Comparison of ENCODE assay signal across 31 mouse cellular contexts in the genomic region with DNA sequence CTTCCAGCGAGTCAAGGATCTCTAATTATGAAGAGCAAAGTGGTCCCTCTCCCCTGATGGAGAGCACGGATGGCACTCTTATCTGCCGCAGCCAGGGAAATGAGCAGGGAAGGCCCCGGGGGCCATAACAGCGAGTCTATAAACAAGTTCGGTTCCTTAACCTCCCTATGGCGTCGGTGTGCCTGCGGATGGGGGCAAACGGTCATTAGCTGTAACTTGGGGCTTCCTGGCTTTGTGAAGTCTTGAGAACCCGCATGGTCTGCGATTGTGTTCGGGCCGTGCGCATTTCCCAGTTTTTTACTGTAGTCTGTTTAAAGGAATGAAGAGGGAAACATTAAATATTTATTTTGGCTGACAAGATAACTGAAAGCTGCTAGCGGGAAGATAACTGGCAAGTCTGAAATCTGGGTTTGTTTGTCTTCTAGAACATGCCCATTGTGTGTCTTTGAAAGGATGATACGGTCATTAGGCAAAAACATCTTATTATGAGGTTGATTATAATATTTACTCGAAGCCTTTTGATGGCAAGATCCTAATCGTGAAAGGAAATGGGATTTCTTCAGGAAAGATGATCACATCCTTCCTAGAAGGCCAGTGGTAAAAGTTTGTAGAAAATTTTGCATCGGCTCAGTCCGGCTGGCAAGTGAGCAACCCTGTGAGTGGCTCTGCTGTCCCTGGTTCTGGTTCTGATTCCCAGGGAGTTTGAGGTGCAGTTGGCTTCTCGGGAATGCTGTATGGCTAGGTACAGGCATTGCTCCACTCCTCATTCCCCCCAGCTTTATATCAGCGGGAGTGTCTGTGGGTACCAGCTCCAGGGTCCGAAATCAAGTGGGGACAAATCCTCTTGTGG.
DNase-seq lines count a peak whose midpoint lies in the region; ATAC-seq and TF ChIP-seq lines count a peak whose summit lies in the region.
"Had no signal": no experiment of that assay in that cellular context is flagged by ENCODE, and none has a peak within 500 bp of the region (broad histone marks: within the 10 kb centered on the region; RNA-seq: fewer than 3 reads in every experiment).

No protein-coding gene starts in this region.

- no peaks in the 10 kb centered on the region for H3K79me2 ChIP-seq in heart, adult 2 months (replicated peaks; ENCODE audit: control insufficient read depth, insufficient read depth, low read length)

- H3K9ac ChIP-seq in heart, embryonic 11.5 days (ENCODE audit: low read depth, low read length): no peak overlapping the region
- H3K9ac ChIP-seq in heart, adult 2 months (ENCODE audit: low read depth, low read length): no peak overlapping the region
- H3K9ac ChIP-seq in lung, embryonic 16.5 days (ENCODE audit: low read length): no peak overlapping the region
- H3K9ac ChIP-seq in intestine, postnatal 0 days (ENCODE audit: low read depth, low read length): no peak overlapping the region
- no peak overlapping the region for H3K9ac ChIP-seq in hindbrain, embryonic 11.5 days (ENCODE audit: low read depth, low read length)
- H3K9ac ChIP-seq: embryonic facial prominence, embryonic 12.5 days; heart, embryonic 15.5 days; hindbrain, embryonic 15.5 days; limb, embryonic 15.5 days; midbrain, embryonic 12.5 days; neural tube, embryonic 12.5 days had no signal

- ATAC-seq in heart, embryonic 11.5 days (replicated peaks; ENCODE audit: insufficient number of reproducible peaks, low FRiP score, low TSS enrichment): no peak
- peak; percentile 50 for ATAC-seq in lung, embryonic 16.5 days (ENCODE audit: low read depth)
- ATAC-seq in intestine, postnatal 0 days: no peak
- ATAC-seq in hindbrain, embryonic 11.5 days (ENCODE audit: low FRiP score): no peak
- ATAC-seq: activated CD4-positive, CD25-positive, alpha-beta regulatory T cell, adult 4 months; forebrain, embryonic 14.5 days; inflammation-experienced regulatory T-cells, adult 6 months had no signal

- H3K9me3 ChIP-seq in heart, embryonic 11.5 days (replicated peaks; ENCODE audit: control insufficient read depth, low read length): no peaks in the 10 kb centered on the region
- no peaks in the 10 kb centered on the region for H3K9me3 ChIP-seq in lung, embryonic 16.5 days (ENCODE audit: control insufficient read depth, low read length)
- no peaks in the 10 kb centered on the region for H3K9me3 ChIP-seq in intestine, postnatal 0 days (ENCODE audit: control insufficient read depth)
- no peaks in the 10 kb centered on the region for H3K9me3 ChIP-seq in hindbrain, embryonic 11.5 days (ENCODE audit: control insufficient read depth, low read length)
- H3K9me3 ChIP-seq: embryonic facial prominence, embryonic 12.5 days; heart, embryonic 15.5 days; hindbrain, embryonic 15.5 days; limb, embryonic 10.5 days; limb, embryonic 15.5 days; megakaryocyte, embryonic 14.5 days; midbrain, embryonic 12.5 days; neural tube, embryonic 12.5 days had no signal

- no peak for DNase-seq in heart, adult 2 months
- DNase-seq in layer of hippocampus, adult 2 months (ENCODE audit: low spot score in 2 of 2): no peak
- DNase-seq in layer of hippocampus, adult 11-12 months (ENCODE audit: low spot score): no peak
- DNase-seq in lung, postnatal 36 days: peak; percentile 88
- no peak for DNase-seq in hindbrain, embryonic 11.5 days (ENCODE audit: low spot score)
- DNase-seq: adrenal gland, adult 8-10 months; cerebellum, adult 11-12 months; cerebellum, adult 9-11 months; gastrocnemius, postnatal 14 days; layer of hippocampus, adult 9-11 months; right cerebral cortex, adult 18-20 months; spleen, adult 18-20 months; thymus, adult 2 months had no signal

- no peaks in the 10 kb centered on the region for H3K27me3 ChIP-seq in heart, embryonic 11.5 days (ENCODE audit: control insufficient read depth, insufficient read depth, low read length)
- H3K27me3 ChIP-seq in heart, adult 2 months (ENCODE audit: control insufficient read depth, insufficient read depth, low read length): no peaks in the 10 kb centered on the region
- H3K27me3 ChIP-seq in lung, embryonic 16.5 days (ENCODE audit: control insufficient read depth, insufficient read depth, low read depth, low read length): no peaks in the 10 kb centered on the region
- no peaks in the 10 kb centered on the region for H3K27me3 ChIP-seq in intestine, postnatal 0 days (replicated peaks; ENCODE audit: control insufficient read depth, insufficient read depth, low read length)
- H3K27me3 ChIP-seq in hindbrain, embryonic 11.5 days (ENCODE audit: control insufficient read depth, insufficient read depth, low read length): no peaks in the 10 kb centered on the region
- H3K27me3 ChIP-seq: CH12.LX; embryonic facial prominence, embryonic 12.5 days; heart, embryonic 15.5 days; hindbrain, embryonic 15.5 days; neural tube, embryonic 12.5 days had no signal

- H3K4me2 ChIP-seq in heart, embryonic 11.5 days: no peak overlapping the region
- no peak overlapping the region for H3K4me2 ChIP-seq in lung, embryonic 16.5 days (ENCODE audit: low read depth, low read length)
- H3K4me2 ChIP-seq in intestine, postnatal 0 days (replicated peaks; ENCODE audit: low read depth): no peak overlapping the region
- H3K4me2 ChIP-seq in hindbrain, embryonic 11.5 days (replicated peaks; ENCODE audit: low read depth, low read length): no peak overlapping the region
- H3K4me2 ChIP-seq: embryonic facial prominence, embryonic 12.5 days; heart, embryonic 15.5 days; hindbrain, embryonic 15.5 days; limb, embryonic 15.5 days; midbrain, embryonic 12.5 days; neural tube, embryonic 12.5 days had no signal

- TF ChIP-seq EP300 in heart, adult 2 months (IDR thresholded peaks at IDR 0.05; ENCODE audit: insufficient read depth, low read depth, low read length): no peak

- H3K4me3 ChIP-seq in heart, embryonic 11.5 days (ENCODE audit: low read depth, low read length): no peak overlapping the region
- no peak overlapping the region for H3K4me3 ChIP-seq in heart, adult 2 months
- H3K4me3 ChIP-seq in layer of hippocampus, adult 2 months: no peak overlapping the region
- H3K4me3 ChIP-seq in lung, embryonic 16.5 days (ENCODE audit: low read length): no peak overlapping the region
- no peak overlapping the region for H3K4me3 ChIP-seq in intestine, postnatal 0 days (ENCODE audit: low read depth, low read length)
- H3K4me3 ChIP-seq in hindbrain, embryonic 11.5 days (ENCODE audit: low read depth, low read length): no peak overlapping the region
- H3K4me3 ChIP-seq: embryonic facial prominence, embryonic 12.5 days; heart, embryonic 15.5 days; hindbrain, embryonic 15.5 days; limb, embryonic 10.5 days; limb, embryonic 15.5 days; megakaryocyte, embryonic 14.5 days; midbrain, embryonic 12.5 days; myocyte; neural tube, embryonic 12.5 days had no signal

- WGBS in heart, embryonic 11.5 days (ENCODE audit: insufficient replicate concordance): 64% methylated on average over 24 of the region's 24 CpGs
- 54% methylated on average over 24 of the region's 24 CpGs for WGBS in heart, adult 2 months
- WGBS in lung, embryonic 16.5 days: 42% methylated on average over 24 of the region's 24 CpGs
- WGBS in intestine, postnatal 0 days: 50% methylated on average over 24 of the region's 24 CpGs
- 84% methylated on average over 24 of the region's 24 CpGs for WGBS in hindbrain, embryonic 11.5 days

- intact Hi-C loops in heart, adult 2 months (cut with DNase I): no loop called here

- TF ChIP-seq POLR2A in heart, adult 2 months (IDR thresholded peaks at IDR 0.05; ENCODE audit: insufficient read depth, low read depth, low read length): no peak

- peak overlapping the region; percentile 41; the same call in 1 of the 2 replicates for H3K27ac ChIP-seq in heart, embryonic 11.5 days (ENCODE audit: low read depth, low read length)
- H3K27ac ChIP-seq in heart, adult 2 months: no peak overlapping the region
- H3K27ac ChIP-seq in layer of hippocampus, adult 2 months: 0 out of 2 replicates have a peak overlapping the region, but pooled peaks have one; percentile 7
- H3K27ac ChIP-seq in lung, embryonic 16.5 days (ENCODE audit: low read length): peak overlapping the region; percentile 36
- no peak overlapping the region for H3K27ac ChIP-seq in intestine, postnatal 0 days (ENCODE audit: low read depth, low read length)
- H3K27ac ChIP-seq in hindbrain, embryonic 11.5 days (ENCODE audit: low read depth, low read length): no peak overlapping the region
- H3K27ac ChIP-seq: embryonic facial prominence, embryonic 12.5 days; heart, embryonic 15.5 days; hindbrain, embryonic 15.5 days; kidney, postnatal 0 days; limb, embryonic 10.5 days; limb, embryonic 15.5 days; midbrain, embryonic 12.5 days; neural tube, embryonic 12.5 days; stomach, postnatal 0 days had no signal

- H3K4me1 ChIP-seq in heart, embryonic 11.5 days (ENCODE audit: control insufficient read depth, insufficient read depth, low read length): peaks cover 6% of the 10 kb centered on the region
- H3K4me1 ChIP-seq in heart, adult 2 months (ENCODE audit: control insufficient read depth, insufficient read depth, low read length): peaks cover 5% of the 10 kb centered on the region
- H3K4me1 ChIP-seq in lung, embryonic 16.5 days (replicated peaks; ENCODE audit: control insufficient read depth, insufficient read depth, low read length): peaks cover 2% of the 10 kb centered on the region; the same call in 1 of the 2 replicates
- no peaks in the 10 kb centered on the region; the same call in 1 of the 2 replicates for H3K4me1 ChIP-seq in intestine, postnatal 0 days (replicated peaks; ENCODE audit: control insufficient read depth, insufficient read depth, low read length)
- H3K4me1 ChIP-seq in hindbrain, embryonic 11.5 days (replicated peaks; ENCODE audit: control insufficient read depth, insufficient read depth, low read length): no peaks in the 10 kb centered on the region
- H3K4me1 ChIP-seq: hindbrain, embryonic 15.5 days; megakaryocyte, embryonic 14.5 days; midbrain, embryonic 12.5 days; neural tube, embryonic 12.5 days had no signal

- no peaks in the 10 kb centered on the region for H3K36me3 ChIP-seq in heart, embryonic 11.5 days (ENCODE audit: control insufficient read depth, insufficient read depth, low read length)
- H3K36me3 ChIP-seq in heart, adult 2 months (ENCODE audit: control insufficient read depth, insufficient read depth, low read length): peaks cover 20% of the 10 kb centered on the region
- no peaks in the 10 kb centered on the region for H3K36me3 ChIP-seq in lung, embryonic 16.5 days (ENCODE audit: control insufficient read depth, insufficient read depth, low read length)
- peaks cover 9% of the 10 kb centered on the region; the same call in 1 of the 2 replicates for H3K36me3 ChIP-seq in intestine, postnatal 0 days (ENCODE audit: control insufficient read depth, insufficient read depth)
- H3K36me3 ChIP-seq in hindbrain, embryonic 11.5 days (ENCODE audit: control insufficient read depth, insufficient read depth, low read length): no peaks in the 10 kb centered on the region
- H3K36me3 ChIP-seq: embryonic facial prominence, embryonic 12.5 days; heart, embryonic 15.5 days; hindbrain, embryonic 15.5 days; limb, embryonic 10.5 days; limb, embryonic 15.5 days; midbrain, embryonic 12.5 days; neural tube, embryonic 12.5 days had no signal

- no peak for TF ChIP-seq CTCF in heart, adult 2 months (IDR thresholded peaks at IDR 0.05)
- TF ChIP-seq CTCF in layer of hippocampus, adult 2 months (conservative IDR thresholded peaks at IDR 0.05): no peak
- no peak for TF ChIP-seq CTCF in intestine, postnatal 0 days (IDR thresholded peaks at IDR 0.05; ENCODE audit: low read depth)

Comparison
In these comparisons a context has a peak if more than half of its experiments do, and no peak if none do; other contexts are left out.
1. H3K27ac ChIP-seq: peak in heart, embryonic 11.5 days (single experiment), layer of hippocampus, adult 2 months (single experiment) and lung, embryonic 16.5 days (single experiment); none in heart, adult 2 months (single experiment), intestine, postnatal 0 days (single experiment) and hindbrain, embryonic 11.5 days (single experiment).